Mouse (Mus musculus): ENCODE results near the gene Nfatc3.

Nfatc3 gene

DNA sequence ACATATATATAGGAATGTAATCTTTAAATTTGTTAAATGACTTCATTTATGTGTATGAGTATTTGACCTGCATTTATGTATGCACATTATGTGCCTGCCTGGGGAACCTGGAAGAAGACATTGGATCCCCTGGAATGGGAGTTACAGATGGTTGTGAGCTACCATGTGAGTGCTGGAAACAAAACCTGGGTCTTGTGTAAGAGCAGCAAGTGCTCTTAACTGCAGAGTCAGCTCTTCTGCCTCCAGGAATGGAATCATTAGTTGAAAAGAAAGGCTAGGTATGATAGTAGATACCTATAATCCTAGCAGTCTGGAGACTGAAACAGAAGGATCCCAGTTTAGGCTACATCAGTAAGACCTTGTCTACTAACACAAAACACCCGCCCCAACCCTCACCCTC, 67.4 kb downstream of the Nfatc3 start:
- DNase-seq (ENCODE audit: low read depth, low spot score): no peak

DNA sequence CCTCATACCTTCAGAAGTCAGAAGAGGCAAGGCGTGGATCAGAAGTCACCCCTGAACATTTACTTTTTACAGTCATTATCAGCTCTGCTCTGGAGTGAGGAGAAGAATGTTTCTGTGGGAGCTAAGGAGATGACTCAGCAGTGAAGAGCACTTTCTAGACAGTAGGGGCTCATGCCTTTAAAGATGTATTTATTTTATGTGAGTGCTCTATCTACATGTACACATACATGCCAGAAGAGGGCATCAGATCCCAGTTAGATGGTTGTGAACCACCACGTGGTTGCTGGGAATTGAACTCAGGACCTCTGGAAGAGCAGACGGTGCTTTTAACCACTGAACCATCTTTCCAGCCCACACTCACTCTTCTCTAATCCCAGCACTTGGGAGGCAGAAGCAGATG, 68.4 kb downstream of the Nfatc3 start:
- no peak for DNase-seq (ENCODE audit: low read depth, low spot score)

DNA sequence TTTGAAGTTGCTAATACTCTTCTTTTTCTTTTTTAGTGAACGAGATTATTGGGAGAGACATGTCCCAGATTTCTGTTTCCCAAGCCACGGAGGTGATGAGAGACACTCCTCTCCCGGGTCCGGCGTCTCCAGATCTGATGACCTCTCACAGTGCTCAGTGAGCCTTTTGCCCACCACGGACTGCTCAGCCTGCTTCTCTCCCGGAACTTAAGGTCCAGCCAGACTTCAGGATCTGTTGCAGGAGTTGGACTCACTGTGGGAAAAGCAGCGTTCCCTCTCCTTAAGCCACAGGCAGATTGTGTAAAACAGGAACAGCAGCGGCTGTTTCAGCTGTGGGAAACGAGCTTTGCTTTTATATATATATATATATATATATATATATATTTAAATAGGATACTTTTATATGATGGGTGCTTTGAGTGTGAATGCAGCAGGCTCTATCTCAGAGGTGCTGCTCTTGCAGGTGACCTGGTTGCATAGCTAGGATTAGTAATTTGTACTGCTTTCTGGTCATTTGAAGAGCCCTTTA, 69.3 kb downstream of the Nfatc3 start:
- no peak for DNase-seq (ENCODE audit: low read depth, low spot score)

DNA sequence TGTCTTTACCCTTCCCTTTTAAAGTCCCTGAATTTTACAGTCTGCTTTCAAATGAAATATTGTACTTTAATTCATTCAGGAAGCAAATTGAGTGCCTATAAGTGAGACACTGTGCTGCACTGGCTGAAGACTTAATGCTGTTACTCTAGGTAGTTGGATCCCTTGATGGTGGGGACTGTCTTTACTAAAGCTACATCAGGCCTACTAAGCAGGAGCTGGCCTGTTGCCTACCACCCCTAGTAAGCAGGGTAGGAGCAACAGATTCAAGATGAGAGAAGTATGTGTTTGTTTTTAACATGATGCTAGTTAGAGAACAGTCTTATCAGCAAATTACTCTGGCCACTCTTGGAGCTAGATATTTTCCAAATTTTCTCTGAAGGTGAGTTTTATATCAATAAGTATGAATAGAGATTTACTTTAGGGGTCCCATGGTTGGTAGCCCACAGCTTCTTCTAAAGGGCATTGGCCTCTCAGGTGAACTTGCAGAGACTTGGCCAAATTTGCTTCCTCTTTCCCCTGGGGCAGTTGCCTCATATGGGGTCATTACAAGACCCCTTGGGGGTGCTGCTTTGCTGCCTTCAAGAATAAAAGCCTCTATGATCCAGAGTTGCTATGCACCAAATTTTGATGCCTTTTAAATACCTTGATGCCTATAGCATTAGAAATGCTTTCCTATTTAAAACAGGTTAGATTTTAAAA, 70.7 kb downstream of the Nfatc3 start:
- DNase-seq (ENCODE audit: low read depth, low spot score): no peak

DNA sequence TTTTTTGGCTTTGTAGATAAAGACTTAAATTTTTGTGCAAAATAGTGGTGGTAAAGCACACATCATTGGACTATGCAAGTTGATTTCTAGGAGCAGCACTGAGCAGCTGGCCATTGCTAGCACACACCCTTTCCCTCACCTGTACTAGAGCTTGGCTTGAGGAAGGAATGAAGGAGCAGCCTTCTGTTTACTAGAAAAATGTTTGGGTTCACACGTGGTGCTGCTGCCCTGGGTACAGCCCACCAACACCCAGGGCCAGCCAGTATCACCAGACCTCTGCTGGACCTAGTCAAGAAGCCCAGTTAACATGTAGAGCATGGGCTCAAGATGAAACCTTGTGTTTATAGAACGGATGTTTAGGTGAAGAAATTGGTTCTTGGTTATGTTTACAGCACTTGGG, 71.4 kb downstream of the Nfatc3 start:
- DNase-seq (ENCODE audit: low read depth, low spot score): no peak

DNA sequence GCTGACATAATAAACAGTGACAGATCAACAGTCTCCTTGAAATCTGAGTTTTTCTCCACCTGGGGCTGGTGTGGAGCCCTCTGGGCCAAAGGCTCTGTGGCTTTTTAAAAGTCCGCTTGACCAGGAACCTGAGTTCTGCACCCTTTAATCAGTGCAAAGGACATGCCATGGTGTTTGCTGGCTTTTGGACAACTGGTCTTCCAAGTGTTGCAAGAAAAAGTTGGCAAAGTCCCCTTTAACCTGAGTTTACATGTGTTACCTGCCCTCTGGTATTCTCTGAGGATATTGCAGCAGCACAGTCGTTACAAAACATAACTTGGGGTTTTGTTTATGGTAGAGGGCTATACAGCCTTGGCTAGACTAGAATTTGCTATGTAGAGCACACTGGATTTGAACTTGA, 71.9 kb downstream of the Nfatc3 start:
- DNase-seq (ENCODE audit: low read depth, low spot score): no peak

DNA sequence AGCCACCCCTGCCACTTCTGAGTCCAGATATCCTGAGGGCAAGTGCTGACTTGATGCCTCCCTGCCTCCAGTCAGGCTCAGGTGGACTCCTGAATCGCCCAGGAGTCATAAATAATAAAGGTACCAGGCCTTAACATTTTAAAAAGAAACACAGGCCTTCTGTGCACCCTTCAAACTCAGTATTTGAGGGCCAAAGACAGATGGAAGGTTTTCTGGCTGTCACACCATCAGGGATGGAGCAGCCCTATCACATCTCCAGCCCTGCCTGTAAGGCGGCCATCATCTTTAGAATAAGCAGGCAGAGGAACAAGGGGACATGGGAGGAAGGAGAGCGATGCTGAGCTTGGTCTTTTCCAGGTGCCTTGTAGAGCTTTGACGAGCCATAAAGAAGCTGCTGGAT, 72.4 kb downstream of the Nfatc3 start:
- DNase-seq (ENCODE audit: low read depth, low spot score): no peak

DNA sequence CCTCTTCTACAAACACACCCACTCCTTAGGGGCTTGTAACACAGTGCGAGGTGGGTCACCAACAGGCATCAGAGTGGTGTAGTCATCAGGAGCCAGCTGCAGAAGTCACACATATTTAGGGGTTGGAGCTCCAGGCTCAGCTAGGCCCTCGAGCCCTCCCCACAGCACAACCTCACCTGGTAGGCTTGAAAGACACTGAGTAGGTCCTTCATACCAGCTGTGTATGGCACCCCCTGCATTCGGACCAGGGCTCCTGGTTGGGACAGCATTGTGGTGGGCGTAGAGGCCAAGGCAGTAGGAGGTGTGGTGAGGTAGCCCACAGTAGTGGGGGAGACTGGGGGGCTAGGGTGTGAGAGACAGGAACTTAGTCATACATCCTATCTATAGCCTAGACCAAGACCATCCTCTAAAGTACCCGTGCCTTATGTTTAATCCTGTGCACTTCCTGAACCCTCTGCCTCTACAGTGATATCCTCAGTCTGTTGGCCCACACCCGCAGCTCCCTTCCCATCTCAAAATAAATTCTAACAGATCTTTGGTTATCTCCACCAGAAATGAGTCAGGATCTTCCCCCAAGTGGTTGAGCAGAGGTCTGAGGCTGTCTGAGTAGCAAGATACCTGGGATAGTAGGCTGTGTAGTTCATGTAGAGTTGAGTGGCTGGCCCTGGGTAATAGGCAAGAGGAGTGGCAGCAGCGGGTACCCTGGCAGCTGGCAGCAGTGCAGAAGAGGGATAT, 73.0 kb downstream of the Nfatc3 start:
- no peak for DNase-seq (ENCODE audit: low read depth, low spot score)

DNA sequence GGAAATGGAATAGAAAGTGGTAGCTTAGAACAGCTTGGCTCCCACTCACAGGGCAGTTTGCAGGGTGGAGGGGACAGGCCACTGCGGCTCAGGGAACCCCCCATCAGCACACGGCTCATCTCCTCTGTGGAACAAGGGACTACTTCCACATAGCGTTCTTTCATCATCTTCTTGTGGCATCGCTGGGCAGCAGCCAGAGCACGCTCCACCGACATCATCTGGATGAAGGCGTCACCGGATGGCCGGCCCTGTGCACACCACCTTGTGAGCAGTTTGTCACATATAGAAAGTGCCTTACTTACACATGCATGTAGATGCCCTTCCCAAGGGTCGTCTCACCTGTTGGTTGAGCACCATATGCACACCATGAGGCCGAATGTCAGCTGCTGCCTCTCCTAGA, 73.7 kb downstream of the Nfatc3 start:
- no peak for DNase-seq (ENCODE audit: low read depth, low spot score)

DNA sequence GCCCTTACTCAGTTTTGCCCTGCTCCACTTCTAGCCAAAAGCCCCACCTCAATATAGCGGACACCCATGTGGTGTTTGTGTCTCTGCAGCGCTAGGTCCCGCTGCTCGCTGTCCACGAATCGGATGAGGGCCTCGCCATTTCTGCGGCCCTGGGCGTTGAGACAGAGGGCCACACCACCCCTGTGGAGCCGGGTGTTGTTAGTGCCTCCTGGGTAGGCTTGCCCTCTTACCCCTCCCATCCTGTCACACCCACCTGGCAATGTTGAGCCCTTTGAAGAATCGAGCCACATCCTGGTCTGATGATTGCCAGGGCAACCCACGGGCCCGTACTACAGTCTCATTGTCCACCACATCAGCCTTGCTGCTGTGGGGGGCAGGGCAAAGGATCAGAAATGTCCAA, 74.9 kb downstream of the Nfatc3 start:
- no peak for DNase-seq (ENCODE audit: low read depth, low spot score)

DNA sequence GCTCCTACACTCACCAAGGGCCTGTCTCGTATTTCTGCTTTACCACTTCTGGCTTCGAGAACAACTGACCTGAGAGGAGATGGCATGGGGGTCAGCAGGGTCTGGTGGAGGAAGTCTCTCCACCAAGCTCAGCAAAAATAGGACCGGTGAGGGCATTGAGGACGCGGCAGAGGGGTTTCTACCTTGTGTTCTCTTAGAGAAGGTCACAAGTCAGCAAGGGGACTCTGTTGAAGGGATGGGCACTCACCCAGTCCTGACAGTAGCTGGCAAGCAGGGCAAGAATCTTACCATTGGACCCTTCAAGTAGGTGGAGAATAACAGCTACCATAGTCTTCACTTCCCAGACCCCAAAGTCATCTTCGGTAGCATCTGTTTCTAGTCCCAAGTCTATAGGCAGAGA, 75.3 kb downstream of the Nfatc3 start:
- DNase-seq (ENCODE audit: low read depth, low spot score): no peak

DNA sequence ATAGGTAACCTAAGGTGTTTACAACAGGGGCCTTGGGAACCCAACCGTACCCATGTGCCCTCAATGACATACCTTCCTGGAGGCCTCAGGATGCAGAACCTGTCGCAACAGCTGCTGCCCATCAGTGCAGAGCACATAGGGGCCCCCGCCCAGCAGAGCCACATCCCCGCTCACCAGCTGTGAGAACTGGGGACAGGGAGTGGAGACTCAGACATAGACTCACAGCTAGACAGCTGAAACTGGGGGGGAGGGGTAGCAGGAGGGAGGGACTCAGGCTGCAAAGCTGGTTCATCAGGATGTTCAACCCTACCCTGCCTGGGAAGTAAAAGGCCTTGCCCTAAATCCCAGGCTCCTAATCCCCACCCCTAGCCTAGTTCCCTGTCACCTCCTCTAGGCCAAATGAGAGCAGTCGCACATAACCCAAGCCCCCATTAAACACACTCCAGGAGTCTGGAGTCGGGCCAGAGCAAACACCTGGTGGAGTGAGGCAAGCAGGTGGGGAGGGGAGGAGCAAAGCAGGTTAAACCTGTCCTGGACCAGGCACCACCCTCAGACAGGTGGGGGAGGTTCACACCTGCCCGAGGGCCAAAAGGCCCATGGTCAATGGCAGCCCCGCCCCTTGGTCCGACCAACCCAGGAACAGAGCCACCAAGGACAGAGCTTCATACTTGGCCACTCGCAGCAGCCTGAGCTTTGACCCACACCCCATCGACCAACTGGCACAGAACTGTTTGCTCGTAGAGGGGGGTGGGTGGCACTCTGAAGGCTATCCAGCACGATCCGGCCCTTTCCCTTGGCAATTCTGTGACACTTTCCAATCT, 76.3 kb downstream of the Nfatc3 start:
- no peak for DNase-seq (ENCODE audit: low read depth, low spot score)

DNA sequence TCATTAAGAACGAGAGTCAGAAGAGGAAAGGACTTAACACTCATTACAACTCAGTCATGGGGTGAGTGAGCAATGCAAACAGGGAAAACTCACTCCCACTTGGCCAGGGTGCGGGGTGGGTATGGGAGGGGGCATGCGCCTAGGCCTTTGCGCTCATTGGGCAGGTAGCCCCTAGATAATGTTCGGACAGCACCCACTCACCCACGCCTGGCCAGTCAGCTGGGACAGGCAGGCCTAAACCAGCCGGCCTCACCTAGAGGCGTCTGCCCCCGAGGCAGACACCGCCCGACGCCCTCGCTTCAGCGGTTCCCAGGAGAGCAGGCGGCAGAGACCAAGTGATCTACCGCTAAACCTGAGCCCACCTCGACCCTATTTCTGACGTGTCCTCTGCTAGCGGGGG, 77.0 kb downstream of the Nfatc3 start:
- no peak for DNase-seq (ENCODE audit: low read depth, low spot score)

DNA sequence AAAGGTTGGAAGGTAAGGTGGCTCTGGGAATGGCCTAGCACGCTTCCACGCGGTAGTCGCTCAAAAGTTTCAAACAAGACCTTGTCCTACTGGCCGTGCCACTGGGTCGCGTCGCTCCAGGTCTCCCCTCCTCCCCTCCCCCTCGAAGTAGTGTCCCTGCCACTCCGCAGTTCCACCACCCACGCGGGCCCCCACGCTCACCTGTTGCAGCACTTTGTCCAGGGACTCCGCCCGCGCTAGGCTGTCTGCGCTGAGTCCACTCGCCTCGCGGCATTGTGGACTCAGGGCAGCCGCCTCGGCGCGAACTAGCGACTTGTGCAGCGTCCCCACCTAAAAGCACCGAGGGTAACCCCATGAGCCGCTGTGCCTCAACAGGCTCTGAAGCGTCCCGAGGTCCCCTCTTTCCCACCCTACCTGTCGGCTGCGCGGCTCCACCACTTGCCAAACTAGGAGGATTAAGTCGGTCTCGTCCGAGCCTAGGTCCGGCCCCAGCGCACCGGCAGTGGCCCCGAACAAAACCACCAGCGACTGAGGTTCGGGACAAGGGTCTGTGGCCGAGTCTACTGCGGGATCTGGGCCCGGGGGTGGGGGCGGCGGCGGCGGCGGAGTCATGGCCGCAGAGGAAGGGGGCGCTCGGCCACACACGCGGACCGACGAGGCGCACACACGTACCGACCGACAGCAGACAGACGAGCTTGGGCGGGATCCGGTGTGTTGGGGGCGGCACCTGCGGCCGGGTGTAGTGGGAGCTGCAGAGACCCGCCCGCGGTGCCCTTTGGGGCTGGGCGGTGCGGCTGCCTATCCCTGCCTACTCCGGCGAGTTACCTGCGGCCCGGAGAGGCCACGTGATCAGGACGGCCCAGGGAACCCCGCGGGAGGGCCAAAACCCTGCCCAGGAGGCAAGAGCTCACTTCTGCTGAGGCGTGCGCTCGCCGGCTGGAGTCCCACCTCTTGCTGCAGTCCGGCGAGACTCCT, 77.8 kb downstream of the Nfatc3 start, which contains the start of gene Esrp2:
TSS of gene Esrp2 (minus strand) at position 819 of the 975 bp plus-strand sequence.
- DNase-seq (ENCODE audit: low read depth, low spot score): no peak

DNA sequence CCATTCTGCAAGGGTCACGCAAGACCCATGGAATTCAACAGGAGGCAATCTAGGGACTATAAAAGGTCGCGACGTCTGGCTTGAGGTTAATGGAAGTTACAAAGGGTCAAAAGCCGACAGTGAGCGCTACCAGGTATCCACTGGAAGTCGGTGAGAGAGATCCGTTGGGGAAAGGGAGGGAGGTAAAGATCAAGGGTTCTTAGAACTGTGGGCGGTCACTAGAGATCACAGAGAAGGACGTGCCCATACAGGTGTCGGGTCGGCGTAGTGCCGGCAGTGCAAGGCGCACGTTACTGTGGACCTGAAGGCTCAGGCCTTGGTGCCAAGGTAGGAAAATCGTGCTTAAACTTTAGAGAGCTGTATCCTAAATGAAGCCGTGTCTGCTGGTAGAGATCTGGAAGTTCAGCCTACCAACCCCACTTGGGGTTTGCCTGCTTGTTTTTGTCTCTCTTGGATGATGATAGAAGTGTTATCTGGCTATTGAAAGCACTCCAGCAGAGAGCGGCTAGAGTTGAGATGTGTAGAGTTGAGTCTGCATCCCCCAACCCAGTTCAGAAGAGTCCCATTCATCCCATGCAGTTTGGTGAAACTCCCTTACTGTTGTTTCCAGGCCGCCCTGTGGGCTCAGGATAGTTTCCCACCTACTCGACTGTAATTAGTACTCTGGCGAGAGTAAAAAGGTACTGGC, 78.7 kb downstream of the Nfatc3 start:
- no peak for DNase-seq (ENCODE audit: low read depth, low spot score)

DNA sequence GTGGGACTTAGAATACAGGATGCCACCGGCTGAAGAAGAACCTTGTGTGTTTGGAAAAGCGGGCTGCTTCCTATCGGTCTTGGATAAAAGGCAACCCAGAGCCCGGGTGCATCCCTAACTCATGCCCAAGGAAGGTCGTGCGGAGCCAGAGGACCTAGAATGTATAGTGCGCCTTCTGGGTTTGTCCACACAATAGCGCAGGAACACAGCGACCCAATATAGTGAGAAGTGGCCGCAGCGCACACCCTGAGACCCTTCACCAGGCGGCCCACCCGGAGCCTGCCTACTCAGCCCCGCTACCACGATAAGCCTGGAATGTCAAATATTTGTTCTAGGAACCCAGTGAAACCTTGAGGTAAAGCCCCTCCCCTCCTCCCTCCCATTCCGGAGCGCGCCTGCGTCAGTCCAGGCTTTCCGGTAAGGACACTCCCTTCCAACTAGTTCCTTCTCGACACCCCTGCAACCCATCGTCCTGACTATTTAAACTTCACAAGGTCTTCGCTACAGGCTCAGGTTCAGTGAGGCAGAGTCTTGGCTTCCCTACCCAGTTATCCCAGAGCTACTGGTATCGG, 79.4 kb downstream of the Nfatc3 start:
- no peak for DNase-seq (ENCODE audit: low read depth, low spot score)

DNA sequence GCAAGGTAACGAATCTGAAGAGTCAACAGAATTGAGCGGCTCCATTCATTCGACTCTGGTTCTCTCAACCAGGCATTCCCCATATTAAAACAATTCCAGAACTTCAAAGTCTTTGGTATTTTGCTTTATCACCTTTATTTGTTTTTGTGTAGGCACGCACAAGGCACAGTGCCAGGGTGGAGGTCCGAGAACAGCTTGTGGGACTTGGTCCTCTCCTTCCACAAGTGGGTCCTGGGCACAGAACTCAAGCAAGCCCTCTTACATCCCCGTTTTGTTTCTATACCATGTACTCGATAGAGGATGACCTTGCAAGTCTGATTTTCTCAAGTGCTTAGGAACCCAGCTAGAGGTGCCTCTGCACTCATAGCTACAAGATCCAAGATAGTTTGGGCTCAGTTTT, 80.0 kb downstream of the Nfatc3 start:
- DNase-seq (ENCODE audit: low read depth, low spot score): no peak

DNA sequence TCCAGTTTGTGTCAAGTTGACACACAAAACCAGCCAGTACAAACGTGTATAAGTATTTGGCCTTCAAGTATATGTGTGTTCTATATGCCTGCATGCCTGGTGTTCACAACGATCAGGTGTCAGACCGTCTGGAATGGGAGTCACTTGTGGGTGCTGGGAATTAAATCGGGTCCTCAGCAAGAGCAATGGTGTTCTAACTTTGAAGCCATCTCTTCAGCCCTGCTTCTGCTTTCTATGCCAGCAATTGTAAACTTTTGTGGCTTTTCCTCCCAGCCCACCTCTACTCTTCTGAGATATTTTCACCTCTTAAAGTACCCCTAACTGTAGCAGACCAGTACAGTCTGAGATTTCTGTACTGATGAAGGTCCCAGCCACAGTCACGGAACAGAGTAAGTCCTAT, 81.6 kb downstream of the Nfatc3 start:
- DNase-seq (ENCODE audit: low read depth, low spot score): no peak

DNA sequence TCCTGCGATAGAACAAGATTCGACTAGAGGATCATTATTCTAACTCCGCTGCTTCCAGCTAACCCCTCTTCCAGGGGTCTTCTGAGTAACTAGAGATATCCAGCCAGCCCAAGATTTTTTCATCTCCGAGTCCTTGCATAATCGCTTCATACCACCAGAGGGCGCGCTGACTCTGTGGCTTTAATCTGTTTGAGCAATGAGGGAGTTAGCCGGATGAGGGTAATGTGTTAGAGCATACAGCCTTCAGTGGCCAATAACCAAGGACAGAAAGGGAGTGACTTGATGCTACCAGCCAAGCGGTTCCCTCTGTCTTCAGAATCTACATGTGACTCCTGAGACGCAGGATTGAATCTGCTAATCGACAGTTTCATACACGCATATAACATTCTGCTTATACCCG, 82.1 kb downstream of the Nfatc3 start:
- peak; percentile 70 for DNase-seq (ENCODE audit: low read depth, low spot score)

DNA sequence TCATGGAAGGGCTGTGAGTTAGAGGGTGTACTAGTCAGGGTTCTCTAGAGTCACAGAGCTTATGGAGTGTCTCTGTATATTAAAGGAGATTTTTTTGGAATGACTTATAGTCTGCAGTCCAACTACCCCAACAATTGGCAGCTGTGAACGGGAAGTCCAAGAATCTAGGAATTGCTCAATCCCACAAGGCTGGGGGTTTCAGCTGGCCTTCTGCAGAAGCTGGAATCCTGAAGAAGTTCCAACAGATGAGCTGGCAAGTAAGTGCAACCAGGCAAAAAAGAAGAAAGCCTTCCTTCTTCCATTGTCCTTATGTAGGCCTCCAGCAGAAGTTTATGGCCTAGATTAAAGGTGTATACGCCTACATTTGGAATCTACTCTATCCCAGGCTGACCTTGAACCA, 86.7 kb downstream of the Nfatc3 start:
- DNase-seq (ENCODE audit: low read depth, low spot score): no peak
